ENCODE assay signal across 18 mouse cellular contexts in genomic region chr6:48685251-48685650, GRCm38 (mm10). TPM values are rescaled to one million over a fixed set of nuclear protein-coding genes. Genes with fewer than 3 reads are reported as not detected.
DNase-seq lines count a peak whose midpoint lies in the region; ATAC-seq and TF ChIP-seq lines count a peak whose summit lies in the region.
"Had no signal": no experiment of that assay in that cellular context is flagged by ENCODE, and none has a peak within 500 bp of the region (broad histone marks: within the 10 kb centered on the region; RNA-seq: fewer than 3 reads in every experiment).

No protein-coding gene starts in this region.

- H3K27me3 ChIP-seq in intestine, embryonic 14.5 days (replicated peaks; ENCODE audit: control insufficient read depth, insufficient read depth, low read length): no peaks in the 10 kb centered on the region
- no peaks in the 10 kb centered on the region for H3K27me3 ChIP-seq in intestine, postnatal 0 days (replicated peaks; ENCODE audit: control insufficient read depth, insufficient read depth, low read length)
- H3K27me3 ChIP-seq in lung, embryonic 15.5 days: no peaks in the 10 kb centered on the region
- no peaks in the 10 kb centered on the region for H3K27me3 ChIP-seq in liver, embryonic 15.5 days
- H3K27me3 ChIP-seq: midbrain, embryonic 13.5 days; stomach, embryonic 15.5 days had no signal

- H3K9me3 ChIP-seq in intestine, embryonic 14.5 days (ENCODE audit: control insufficient read depth, low read length): no peaks in the 10 kb centered on the region
- H3K9me3 ChIP-seq in intestine, postnatal 0 days (ENCODE audit: control insufficient read depth): no peaks in the 10 kb centered on the region
- no peaks in the 10 kb centered on the region for H3K9me3 ChIP-seq in lung, embryonic 15.5 days
- no peaks in the 10 kb centered on the region for H3K9me3 ChIP-seq in liver, embryonic 15.5 days (replicated peaks)
- H3K9me3 ChIP-seq: limb, embryonic 10.5 days; midbrain, embryonic 13.5 days; stomach, embryonic 15.5 days had no signal

- no peaks in the 10 kb centered on the region for H3K36me3 ChIP-seq in intestine, embryonic 14.5 days (ENCODE audit: control insufficient read depth, insufficient read depth, low read length)
- H3K36me3 ChIP-seq in intestine, postnatal 0 days (ENCODE audit: control insufficient read depth, insufficient read depth): no peaks in the 10 kb centered on the region
- no peaks in the 10 kb centered on the region for H3K36me3 ChIP-seq in lung, embryonic 15.5 days
- H3K36me3 ChIP-seq in liver, embryonic 15.5 days (replicated peaks): no peaks in the 10 kb centered on the region
- H3K36me3 ChIP-seq: limb, embryonic 10.5 days; midbrain, embryonic 13.5 days; stomach, embryonic 15.5 days had no signal

- no peak overlapping the region for H3K4me2 ChIP-seq in intestine, embryonic 14.5 days (ENCODE audit: low read length)
- H3K4me2 ChIP-seq in intestine, postnatal 0 days (replicated peaks; ENCODE audit: low read depth): no peak overlapping the region
- peak overlapping the region; percentile 11; the same call in 1 of the 2 replicates for H3K4me2 ChIP-seq in lung, embryonic 15.5 days
- H3K4me2 ChIP-seq in liver, embryonic 15.5 days: no peak overlapping the region
- H3K4me2 ChIP-seq: hindbrain, embryonic 14.5 days; midbrain, embryonic 13.5 days; stomach, embryonic 15.5 days had no signal

- H3K4me3 ChIP-seq in intestine, embryonic 14.5 days (ENCODE audit: low read depth, low read length): no peak overlapping the region
- no peak overlapping the region for H3K4me3 ChIP-seq in intestine, postnatal 0 days (ENCODE audit: low read depth, low read length)
- H3K4me3 ChIP-seq in lung, embryonic 15.5 days: peak overlapping the region; percentile 7; the same call in 1 of the 2 replicates
- H3K4me3 ChIP-seq in liver, embryonic 15.5 days (replicated peaks): no peak overlapping the region
- H3K4me3 ChIP-seq: limb, embryonic 10.5 days; midbrain, embryonic 13.5 days; stomach, embryonic 15.5 days had no signal

- no peak overlapping the region for H3K9ac ChIP-seq in intestine, embryonic 14.5 days (ENCODE audit: low read length)
- H3K9ac ChIP-seq in intestine, postnatal 0 days (ENCODE audit: low read depth, low read length): no peak overlapping the region
- H3K9ac ChIP-seq in lung, embryonic 15.5 days: no peak overlapping the region
- H3K9ac ChIP-seq in liver, embryonic 15.5 days: no peak overlapping the region
- H3K9ac ChIP-seq: hindbrain, embryonic 14.5 days; midbrain, embryonic 13.5 days; stomach, embryonic 15.5 days had no signal

- H3K4me1 ChIP-seq in intestine, embryonic 14.5 days (replicated peaks; ENCODE audit: control insufficient read depth, insufficient read depth, low read length): no peaks in the 10 kb centered on the region
- no peaks in the 10 kb centered on the region for H3K4me1 ChIP-seq in intestine, postnatal 0 days (replicated peaks; ENCODE audit: control insufficient read depth, insufficient read depth, low read length)
- no peaks in the 10 kb centered on the region for H3K4me1 ChIP-seq in lung, embryonic 15.5 days
- 0 out of 2 replicates have a peak, but pooled peaks cover 3% of the 10 kb centered on the region for H3K4me1 ChIP-seq in liver, embryonic 15.5 days (replicated peaks)
- H3K4me1 ChIP-seq: limb, embryonic 10.5 days; midbrain, embryonic 13.5 days; stomach, embryonic 15.5 days had no signal

- peak; percentile 54 for DNase-seq in CD4-positive, CD25-positive, alpha-beta regulatory T cell, adult 2 months (ENCODE audit: low read depth, low spot score)
- peak; percentile 45 for DNase-seq in intestine, embryonic 14.5 days (ENCODE audit: low spot score)
- DNase-seq in lung, postnatal 4 days: no peak
- DNase-seq: adrenal gland, adult 8-10 months; cerebellum, postnatal 14 days; gastrocnemius, postnatal 36 days; right cerebral cortex, postnatal 25 days had no signal

- WGBS in intestine, embryonic 14.5 days: 79% methylated on average over 2 of the region's 2 CpGs
- WGBS in intestine, postnatal 0 days: 94% methylated on average over 2 of the region's 2 CpGs
- WGBS in lung, embryonic 15.5 days: 76% methylated on average over 2 of the region's 2 CpGs
- WGBS in liver, embryonic 15.5 days (ENCODE audit: insufficient replicate concordance): 44% methylated on average over 2 of the region's 2 CpGs

- no peak for TF ChIP-seq CTCF in intestine, postnatal 0 days (IDR thresholded peaks at IDR 0.05; ENCODE audit: low read depth)

- H3K27ac ChIP-seq in intestine, embryonic 14.5 days (ENCODE audit: low read depth): no peak overlapping the region
- no peak overlapping the region; the same call in 1 of the 2 replicates for H3K27ac ChIP-seq in intestine, postnatal 0 days (ENCODE audit: low read depth, low read length)
- peak overlapping the region; percentile 66 for H3K27ac ChIP-seq in lung, embryonic 15.5 days
- H3K27ac ChIP-seq in liver, embryonic 15.5 days (replicated peaks): peak overlapping the region; percentile 16; the same call in 1 of the 2 replicates
- H3K27ac ChIP-seq: hindbrain, embryonic 14.5 days; limb, embryonic 10.5 days; macrophage; midbrain, embryonic 13.5 days; stomach, embryonic 15.5 days had no signal

- ATAC-seq in CD4-positive, CD25-positive, alpha-beta regulatory T cell, adult 4 months: no peak
- ATAC-seq in intestine, embryonic 14.5 days (replicated peaks; ENCODE audit: low FRiP score, low TSS enrichment, low read depth): no peak
- ATAC-seq in intestine, postnatal 0 days: no peak
- no peak for ATAC-seq in lung, embryonic 15.5 days (ENCODE audit: borderline replicate concordance, extremely low read depth, low FRiP score, low TSS enrichment)
- no peak for ATAC-seq in liver, embryonic 15.5 days (ENCODE audit: insufficient read depth)
- ATAC-seq in inflammation-experienced regulatory T-cells, adult 6 months: no peak
- ATAC-seq: midbrain, embryonic 13.5 days had no signal

RNA-seq across cellular contexts. Expression of gene Gimap4, which starts 0.9 kb away (rescaled TPM):
- 1,000 to 10,000 TPM; 1,771 to 1,850 TPM for polyA plus RNA-seq in CD4-positive, CD25-positive, alpha-beta regulatory T cell, adult 4 months (2017; shearing (Covaris generic))
- 18.3 and 19.1 TPM in 2 replicates for polyA plus RNA-seq in intestine, embryonic 14.5 days (2014; fragmentation: Nextera tagmentation; extraction: Ambion mirVana)
- polyA plus RNA-seq in intestine, postnatal 0 days (2015; fragmentation: Nextera tagmentation; extraction: Ambion mirVana): 9.6 and 11.3 TPM in 2 replicates
- polyA plus RNA-seq in lung, embryonic 15.5 days (2015; fragmentation: Nextera tagmentation; extraction: Ambion mirVana): 45.0 and 46.6 TPM in 2 replicates
- 10.3 and 10.8 TPM in 2 replicates for polyA plus RNA-seq in liver, embryonic 15.5 days (2015; fragmentation: Nextera tagmentation; extraction: Ambion mirVana)
- 1,000 to 10,000 TPM; 1,788 to 2,089 (median 1,869) TPM for polyA plus RNA-seq in inflammation-experienced regulatory T-cells, adult 6 months (2017; shearing (Covaris generic))

RNA-seq across cellular contexts. Expression of gene Gimap9, which starts 9.3 kb away (rescaled TPM):
- polyA plus RNA-seq in CD4-positive, CD25-positive, alpha-beta regulatory T cell, adult 4 months (2017; shearing (Covaris generic)): 100 to 1,000 TPM; 302 to 342 TPM
- polyA plus RNA-seq in intestine, embryonic 14.5 days (2014; fragmentation: Nextera tagmentation; extraction: Ambion mirVana): 14.1 and 15.9 TPM in 2 replicates
- polyA plus RNA-seq in intestine, postnatal 0 days (2015; fragmentation: Nextera tagmentation; extraction: Ambion mirVana): 9.9 and 10.2 TPM in 2 replicates
- polyA plus RNA-seq in lung, embryonic 15.5 days (2015; fragmentation: Nextera tagmentation; extraction: Ambion mirVana): 16.1 and 16.2 TPM in 2 replicates
- polyA plus RNA-seq in liver, embryonic 15.5 days (2015; fragmentation: Nextera tagmentation; extraction: Ambion mirVana): 7.5 and 9.5 TPM in 2 replicates
- polyA plus RNA-seq in inflammation-experienced regulatory T-cells, adult 6 months (2017; shearing (Covaris generic)): 100 to 1,000 TPM; 236 to 293 (median 290) TPM

RNA-seq across cellular contexts. Expression of gene Gimap6, which starts 22.8 kb away (rescaled TPM):
- polyA plus RNA-seq in CD4-positive, CD25-positive, alpha-beta regulatory T cell, adult 4 months (2017; shearing (Covaris generic)): 1,000 to 10,000 TPM; 1,247 to 1,551 TPM
- 22.8 and 24.3 TPM in 2 replicates for polyA plus RNA-seq in intestine, embryonic 14.5 days (2014; fragmentation: Nextera tagmentation; extraction: Ambion mirVana)
- polyA plus RNA-seq in intestine, postnatal 0 days (2015; fragmentation: Nextera tagmentation; extraction: Ambion mirVana): 13.6 and 15.8 TPM in 2 replicates
- 41.3 and 48.5 TPM in 2 replicates for polyA plus RNA-seq in lung, embryonic 15.5 days (2015; fragmentation: Nextera tagmentation; extraction: Ambion mirVana)
- polyA plus RNA-seq in liver, embryonic 15.5 days (2015; fragmentation: Nextera tagmentation; extraction: Ambion mirVana): 7.9 and 9.0 TPM in 2 replicates
- polyA plus RNA-seq in inflammation-experienced regulatory T-cells, adult 6 months (2017; shearing (Covaris generic)): 1,000 to 10,000 TPM; 1,024 to 1,390 (median 1,261) TPM

RNA-seq across cellular contexts. Expression of gene Gm28053, which starts 33.2 kb away (rescaled TPM):
- polyA plus RNA-seq in CD4-positive, CD25-positive, alpha-beta regulatory T cell, adult 4 months (2017; shearing (Covaris generic)): 10 to 100 TPM; 62.5 to 69.5 TPM
- 1.4 and 4.9 TPM in 2 replicates for polyA plus RNA-seq in intestine, embryonic 14.5 days (2014; fragmentation: Nextera tagmentation; extraction: Ambion mirVana)
- 1.3 and 2.3 TPM in 2 replicates for polyA plus RNA-seq in intestine, postnatal 0 days (2015; fragmentation: Nextera tagmentation; extraction: Ambion mirVana)
- polyA plus RNA-seq in lung, embryonic 15.5 days (2015; fragmentation: Nextera tagmentation; extraction: Ambion mirVana): 3.4 and 4.2 TPM in 2 replicates
- polyA plus RNA-seq in liver, embryonic 15.5 days (2015; fragmentation: Nextera tagmentation; extraction: Ambion mirVana): 0.97 TPM in 1 of 2 replicates, not detected in the other
- 10 to 100 TPM; 58.9 to 85.2 (median 59.9) TPM for polyA plus RNA-seq in inflammation-experienced regulatory T-cells, adult 6 months (2017; shearing (Covaris generic))
- polyA plus RNA-seq: embryonic facial prominence, embryonic 11.5 days; macrophage; midbrain, embryonic 13.5 days had no signal

RNA-seq across cellular contexts. Expression of gene Gimap7, which starts 33.2 kb away (rescaled TPM):
- 100 to 1,000 TPM; 600 to 617 TPM for polyA plus RNA-seq in CD4-positive, CD25-positive, alpha-beta regulatory T cell, adult 4 months (2017; shearing (Covaris generic))
- 0.14 and 0.16 TPM in 2 replicates for polyA plus RNA-seq in intestine, embryonic 14.5 days (2014; fragmentation: Nextera tagmentation; extraction: Ambion mirVana)
- 0.09 and 0.16 TPM in 2 replicates for polyA plus RNA-seq in intestine, postnatal 0 days (2015; fragmentation: Nextera tagmentation; extraction: Ambion mirVana)
- 0.29 TPM in 1 of 2 replicates, not detected in the other for polyA plus RNA-seq in lung, embryonic 15.5 days (2015; fragmentation: Nextera tagmentation; extraction: Ambion mirVana)
- polyA plus RNA-seq in liver, embryonic 15.5 days (2015; fragmentation: Nextera tagmentation; extraction: Ambion mirVana): 0.07 TPM in 1 of 2 replicates, not detected in the other
- 100 to 1,000 TPM; 458 to 769 (median 564) TPM for polyA plus RNA-seq in inflammation-experienced regulatory T-cells, adult 6 months (2017; shearing (Covaris generic))
- polyA plus RNA-seq: embryonic facial prominence, embryonic 11.5 days; hindbrain, embryonic 14.5 days; limb, embryonic 10.5 days; midbrain, embryonic 13.5 days; stomach, embryonic 15.5 days had no signal

Comparison
In these comparisons a context has a peak if more than half of its experiments do, and no peak if none do; other contexts are left out.
1. DNase-seq: peak in CD4-positive, CD25-positive, alpha-beta regulatory T cell, adult 2 months (single experiment) and intestine, embryonic 14.5 days (single experiment); none in lung, postnatal 4 days (0 of 2).
2. H3K27ac ChIP-seq: peak in lung, embryonic 15.5 days (single experiment) and liver, embryonic 15.5 days (single experiment); none in intestine, embryonic 14.5 days (single experiment) and intestine, postnatal 0 days (single experiment).
3. RNA of gene Gimap4, which starts 0.9 kb away (polyA plus RNA-seq): 1,788 to 2,089 TPM in inflammation-experienced regulatory T-cells, adult 6 months and 1,771 to 1,850 TPM in CD4-positive, CD25-positive, alpha-beta regulatory T cell, adult 4 months; 45.0 to 46.6 TPM in lung, embryonic 15.5 days, 18.3 to 19.1 TPM in intestine, embryonic 14.5 days, 10.3 to 10.8 TPM in liver, embryonic 15.5 days and 9.6 to 11.3 TPM in intestine, postnatal 0 days; every median in the first group is over 10 times any median in the second.
4. RNA of gene Gimap9, which starts 9.3 kb away (polyA plus RNA-seq): 302 to 342 TPM in CD4-positive, CD25-positive, alpha-beta regulatory T cell, adult 4 months and 236 to 293 TPM in inflammation-experienced regulatory T-cells, adult 6 months; 16.1 to 16.2 TPM in lung, embryonic 15.5 days, 14.1 to 15.9 TPM in intestine, embryonic 14.5 days, 9.9 to 10.2 TPM in intestine, postnatal 0 days and 7.5 to 9.5 TPM in liver, embryonic 15.5 days; every median in the first group is over 10 times any median in the second.
5. RNA of gene Gimap6, which starts 22.8 kb away (polyA plus RNA-seq): 1,247 to 1,551 TPM in CD4-positive, CD25-positive, alpha-beta regulatory T cell, adult 4 months and 1,024 to 1,390 TPM in inflammation-experienced regulatory T-cells, adult 6 months; 41.3 to 48.5 TPM in lung, embryonic 15.5 days, 22.8 to 24.3 TPM in intestine, embryonic 14.5 days, 13.6 to 15.8 TPM in intestine, postnatal 0 days and 7.9 to 9.0 TPM in liver, embryonic 15.5 days; every median in the first group is over 10 times any median in the second.